Mouse (Mus musculus) CH12.LX (cell line): ENCODE data around the gene 2310033P09Rik. TPM values are rescaled to one million over a fixed set of nuclear protein-coding genes. Genes with fewer than 3 reads are reported as not detected.

ENCODE experiments used
- DNase-seq: peaks from one replicate; pipeline ENCODE4 v3.0.0-alpha.2; 2013; ENCODE audit errors: extremely low read depth
- H3K27ac ChIP-seq: 2 replicates; pipeline ENCODE4 v1.5.1; 2012; ENCODE audit warnings: low read depth, mild to moderate bottlenecking, control low read depth, moderate library complexity; ENCODE audit not compliant: insufficient read depth
- H3K27me3 ChIP-seq: replicated peaks from 2 replicates; pipeline ENCODE3; 2012; ENCODE audit warnings: inconsistent platforms
- H3K36me3 ChIP-seq, 2 experiments: replicated peaks in 1 of 2; 2 replicates each; pipeline versions ENCODE3 to v1.6.1; 2012; ENCODE audit warnings: inconsistent platforms in 1 of 2, low read length in 1 of 2, mild to moderate bottlenecking in 1 of 2, mixed read lengths in 1 of 2, moderate library complexity in 1 of 2; ENCODE audit not compliant: control insufficient read depth in 1 of 2, insufficient read depth in 1 of 2
- H3K4me1 ChIP-seq, 2 experiments: 2 replicates each; pipeline ENCODE4 v1.6.1; 2012; ENCODE audit warnings: inconsistent platforms in 1 of 2, moderate library complexity in 1 of 2; ENCODE audit not compliant: insufficient read depth in 2 of 2, control insufficient read depth in 1 of 2
- H3K4me2 ChIP-seq: 2 replicates; pipeline ENCODE4 v1.6.1; 2012; ENCODE audit warnings: low read depth, mild to moderate bottlenecking, control low read depth; ENCODE audit not compliant: poor library complexity, insufficient read depth, severe bottlenecking
- H3K4me3 ChIP-seq, 3 experiments: fragments of 150-350 bp in 1 of 3; sonication (generic) in 1 of 3; replicated peaks in 1 of 3; 2 replicates each; pipeline versions ENCODE3 to v1.5.1; 2011 to 2012; ENCODE audit warnings: low read depth in 2 of 3, low read length in 2 of 3, mild to moderate bottlenecking in 2 of 3, moderate library complexity in 2 of 3, control low read depth in 1 of 3, improper control_type of control experiment in 1 of 3, inconsistent platforms in 1 of 3, mixed read lengths in 1 of 3; ENCODE audit not compliant: poor library complexity in 1 of 3
- H3K79me2 ChIP-seq: replicated peaks from 2 replicates; pipeline ENCODE4 v1.6.1; 2012; ENCODE audit warnings: mild to moderate bottlenecking, moderate library complexity; ENCODE audit not compliant: control insufficient read depth, poor library complexity, insufficient read depth, severe bottlenecking; ENCODE audit errors: extremely low read depth
- H3K9ac ChIP-seq: 2 replicates; pipeline ENCODE4 v1.6.1; 2012; ENCODE audit warnings: low read depth, mild to moderate bottlenecking, control low read depth, moderate library complexity; ENCODE audit not compliant: insufficient read depth
- H3K9me3 ChIP-seq: replicated peaks from 2 replicates; pipeline ENCODE3; 2012; ENCODE audit warnings: low read length, inconsistent platforms, mixed read lengths
- CHD1 ChIP-seq: IDR thresholded peaks from 2 replicates; pipeline ENCODE4 v1.6.1; 2012; ENCODE audit warnings: low read depth, low read length, improper control_type of control experiment, inconsistent platforms
- CHD2 ChIP-seq: IDR thresholded peaks from 2 replicates; pipeline ENCODE4 v1.6.1; 2011; ENCODE audit warnings: low read length, improper control_type of control experiment
- CTCF ChIP-seq, 2 experiments: IDR thresholded peaks in 1 of 2; conservative IDR thresholded peaks in 1 of 2; 2 replicates each; pipeline ENCODE4 v1.5.1; 2011 to 2012; ENCODE audit warnings: low read depth in 2 of 2, low read length in 2 of 2, improper control_type of control experiment in 1 of 2, inconsistent platforms in 1 of 2, mild to moderate bottlenecking in 1 of 2, moderate library complexity in 1 of 2
- E2F4 ChIP-seq: IDR thresholded peaks from 2 replicates; pipeline ENCODE4 v1.6.1; 2011; ENCODE audit warnings: low read depth, low read length, improper control_type of control experiment; ENCODE audit not compliant: insufficient replicate concordance
- ELF1 ChIP-seq: IDR thresholded peaks from 2 replicates; pipeline ENCODE4 v1.6.1; 2014; ENCODE audit warnings: low read depth, mild to moderate bottlenecking, inconsistent platforms, low read length, improper control_type of control experiment
- EP300 ChIP-seq: IDR thresholded peaks from 2 replicates; pipeline ENCODE4 v1.6.1; 2011; ENCODE audit warnings: low read length, improper control_type of control experiment
- ETS1 ChIP-seq: conservative IDR thresholded peaks from 2 replicates; pipeline ENCODE4 v1.6.1; 2012; ENCODE audit warnings: low read depth, mild to moderate bottlenecking, inconsistent platforms, low read length, improper control_type of control experiment, moderate library complexity
- GABPA ChIP-seq: IDR thresholded peaks from 2 replicates; pipeline ENCODE4 v1.6.1; 2012; ENCODE audit warnings: low read depth, low read length, improper control_type of control experiment, inconsistent platforms; ENCODE audit not compliant: insufficient replicate concordance
- HCFC1 ChIP-seq: IDR thresholded peaks from 2 replicates; pipeline ENCODE4 v1.6.1; 2012; ENCODE audit warnings: low read depth, mild to moderate bottlenecking, inconsistent platforms, low read length, improper control_type of control experiment
- IRF4 ChIP-seq: IDR thresholded peaks from 2 replicates; pipeline ENCODE4 v1.6.1; 2014; ENCODE audit warnings: low read depth, mild to moderate bottlenecking, inconsistent platforms, low read length, improper control_type of control experiment
- JUN ChIP-seq: IDR thresholded peaks from 2 replicates; pipeline ENCODE4 v1.6.1; 2011; ENCODE audit warnings: low read depth, mild to moderate bottlenecking, low read length, improper control_type of control experiment, moderate library complexity; ENCODE audit not compliant: insufficient read depth
- JUND ChIP-seq: conservative IDR thresholded peaks from 2 replicates; pipeline ENCODE4 v1.6.1; 2011; ENCODE audit warnings: low read depth, low read length, improper control_type of control experiment
- KAT2A ChIP-seq: IDR thresholded peaks from 2 replicates; pipeline ENCODE4 v1.6.1; 2012; ENCODE audit warnings: low read length, improper control_type of control experiment, inconsistent platforms; ENCODE audit not compliant: insufficient replicate concordance
- MAFK ChIP-seq: IDR thresholded peaks from 2 replicates; pipeline ENCODE4 v1.6.1; 2011; ENCODE audit warnings: low read length, improper control_type of control experiment; ENCODE audit not compliant: insufficient replicate concordance
- MAX ChIP-seq: IDR thresholded peaks from 2 replicates; pipeline ENCODE4 v1.6.1; 2011; ENCODE audit warnings: low read length, improper control_type of control experiment
- MAZ ChIP-seq: IDR thresholded peaks from 2 replicates; pipeline ENCODE4 v1.6.1; 2012; ENCODE audit warnings: low read depth, mild to moderate bottlenecking, inconsistent platforms, low read length, improper control_type of control experiment, moderate library complexity
- MEF2A ChIP-seq: IDR thresholded peaks from 2 replicates; pipeline ENCODE4 v1.6.1; 2014; ENCODE audit warnings: low read depth, mild to moderate bottlenecking, inconsistent platforms, low read length, improper control_type of control experiment, borderline replicate concordance
- MXI1 ChIP-seq: IDR thresholded peaks from 2 replicates; pipeline ENCODE4 v1.6.1; 2011; ENCODE audit warnings: mild to moderate bottlenecking, low read depth, low read length, improper control_type of control experiment
- MYC ChIP-seq: IDR thresholded peaks from 2 replicates; pipeline ENCODE4 v1.6.1; 2011; ENCODE audit warnings: low read depth, mild to moderate bottlenecking, improper control_type of control experiment, low read length
- NELFE ChIP-seq: IDR thresholded peaks from 2 replicates; pipeline ENCODE4 v1.6.1; 2011; ENCODE audit warnings: low read depth, low read length, improper control_type of control experiment
- NRF1 ChIP-seq: IDR thresholded peaks from 2 replicates; pipeline ENCODE4 v1.6.1; 2014; ENCODE audit warnings: low read depth, mild to moderate bottlenecking, inconsistent platforms, low read length, improper control_type of control experiment, moderate library complexity
- PAX5 ChIP-seq: IDR thresholded peaks from 2 replicates; pipeline ENCODE4 v1.6.1; 2012; ENCODE audit warnings: low read length, inconsistent platforms, mixed read lengths
- POLR2A ChIP-seq: IDR thresholded peaks from 2 replicates; pipeline ENCODE4 v1.6.1; 2011; ENCODE audit warnings: low read depth, mild to moderate bottlenecking, improper control_type of control experiment, low read length
- POLR2AphosphoS2 ChIP-seq: IDR thresholded peaks from 2 replicates; pipeline ENCODE4 v1.6.1; 2011; ENCODE audit warnings: low read depth, low read length, improper control_type of control experiment
- RAD21 ChIP-seq: IDR thresholded peaks from 2 replicates; pipeline ENCODE4 v1.6.1; 2011; ENCODE audit warnings: low read depth, mild to moderate bottlenecking, low read length, improper control_type of control experiment, moderate library complexity
- RCOR1 ChIP-seq: conservative IDR thresholded peaks from 2 replicates; pipeline ENCODE4 v1.6.1; 2012; ENCODE audit warnings: low read depth, mild to moderate bottlenecking, inconsistent platforms, low read length, improper control_type of control experiment
- SIN3A ChIP-seq: IDR thresholded peaks from 2 replicates; pipeline ENCODE4 v1.6.1; 2012; ENCODE audit warnings: low read length, improper control_type of control experiment, inconsistent platforms
- SMC3 ChIP-seq: IDR thresholded peaks from 2 replicates; pipeline ENCODE4 v1.6.1; 2011; ENCODE audit warnings: low read depth, low read length, improper control_type of control experiment
- TBP ChIP-seq: conservative IDR thresholded peaks from 2 replicates; pipeline ENCODE4 v1.6.1; 2011; ENCODE audit warnings: low read depth, low read length, improper control_type of control experiment
- TCF12 ChIP-seq: IDR thresholded peaks from 2 replicates; pipeline ENCODE4 v1.6.1; 2014; ENCODE audit warnings: low read depth, mild to moderate bottlenecking, inconsistent platforms, low read length, improper control_type of control experiment
- USF1 ChIP-seq: IDR thresholded peaks from 2 replicates; pipeline ENCODE4 v1.6.1; 2014; ENCODE audit warnings: low read depth, mild to moderate bottlenecking, inconsistent platforms, low read length, improper control_type of control experiment
- USF2 ChIP-seq: conservative IDR thresholded peaks from 2 replicates; pipeline ENCODE4 v1.6.1; 2011; ENCODE audit warnings: low read depth, low read length, improper control_type of control experiment
- ZKSCAN1 ChIP-seq: IDR thresholded peaks from 2 replicates; pipeline ENCODE4 v1.6.1; 2012; ENCODE audit warnings: low read depth, inconsistent platforms, low read length, improper control_type of control experiment, borderline replicate concordance
- ZMIZ1 ChIP-seq: IDR thresholded peaks from 2 replicates; pipeline ENCODE4 v1.6.1; 2012; ENCODE audit warnings: low read depth, mild to moderate bottlenecking, inconsistent platforms, low read length, improper control_type of control experiment
- ZNF384 ChIP-seq: IDR thresholded peaks from 2 replicates; pipeline ENCODE4 v1.6.1; 2012; ENCODE audit warnings: low read depth, low read length, improper control_type of control experiment, inconsistent platforms
- dilution Hi-C: fragments of 300-500 bp; cut with MboI; formaldehyde crosslinking; loops from 2 replicates; pipeline ENCODE4 v1.14.3; 2020; ENCODE audit warnings: low sequenced_read_pairs; ENCODE audit not compliant: extremely low pct_unique_long_range_greater_than_20kb, extremely low pct_ligation_motif_present
- in situ Hi-C: fragments of 300-500 bp; cut with MboI; formaldehyde crosslinking; loops from 3 replicates; pipeline ENCODE4 v1.14.3; 2019; ENCODE audit warnings: low sequenced_read_pairs, low pct_ligation_motif_present, low pct_unique_long_range_greater_than_20kb, mixed read lengths
- polyA plus RNA-seq: library from polyadenylated mRNA; unstranded; fragments of >175 nt; gene quantifications from 2 replicates; pipeline ENCODE4 v1.2.1, GENCODE M21; 2012; ENCODE audit warnings: low read depth; ENCODE audit not compliant: insufficient read length
- total RNA-seq, 2 experiments: library from RNA; depleted of rRNA; stranded (reverse); fragments of 300-350 nt in 1 of 2; fragments of >200 nt in 1 of 2; gene quantifications; 2 replicates each; pipeline ENCODE4 v1.2.3; 2012 to 2014

2310033P09Rik gene
- total RNA-seq (2012; rRNA removed) (15.3 and 18.2 TPM in 2 replicates), total RNA-seq (2014; rRNA removed) (7.9 and 8.6 TPM in 2 replicates), polyA plus RNA-seq (44.1 and 50.2 TPM in 2 replicates)

GRCm38 (mm10) chr11:59208153-59208831 is at the start of gene 2310033P09Rik:
Gene 2310033P09Rik, plus strand, starts transcription at chr11:59208321.
- Histone ChIP-seq H3K9me3 (no peaks in the 10 kb centered on the region), H3K36me3 (peaks cover 61 to 76% of the 10 kb centered on the region in 2 experiments), H3K9ac (peak within 1 kb of the TSS; percentile 79), H3K79me2 (peaks cover 11% of the 10 kb centered on the region), H3K4me3 (peak within 1 kb of the TSS; percentile 74 to 83 (median 81)), H3K27me3 (no peaks in the 10 kb centered on the region), H3K27ac (peak within 1 kb of the TSS; percentile 80), H3K4me1 (peaks cover 5 to 46% of the 10 kb centered on the region in 2 experiments; a peak in 3 of 4 replicates), H3K4me2 (peak within 1 kb of the TSS; percentile 91)
- in situ Hi-C loops, result no loop called here
- dilution Hi-C loops, result no loop called here
- peak; percentile 76; the same call in 1 of the 2 replicates for TF ChIP-seq RCOR1
- TF ChIP-seq MYC, result peak; percentile 82
- peak; percentile 87 for TF ChIP-seq HCFC1
- TF ChIP-seq TCF12, result peak; percentile 84
- no peak; the same call in 1 of the 2 replicates for TF ChIP-seq USF2
- 0 out of 2 replicates have a peak, but pooled peaks have one; percentile 56 for TF ChIP-seq SIN3A
- TF ChIP-seq NELFE, result peak; percentile 95
- TF ChIP-seq CTCF (conservative IDR thresholded peaks at IDR 0.05 in 1 of 2, IDR thresholded peaks at IDR 0.05 in 1 of 2; ENCODE audit: low read depth in 2 of 2, low read length in 2 of 2), result no peak
- no peak for TF ChIP-seq SMC3
- peak; percentile 54 for TF ChIP-seq TBP
- peak; percentile 91 for TF ChIP-seq POLR2AphosphoS2
- no peak for TF ChIP-seq MAFK
- peak; percentile 96 for TF ChIP-seq MAX
- no peak for TF ChIP-seq GABPA
- peak; percentile 90; the same call in 1 of the 2 replicates for TF ChIP-seq E2F4
- peak; percentile 33 for TF ChIP-seq CHD2
- peak; percentile 56; the same call in 1 of the 2 replicates for TF ChIP-seq JUN
- no peak for TF ChIP-seq RAD21
- no peak for TF ChIP-seq ZNF384
- no peak for TF ChIP-seq PAX5
- TF ChIP-seq USF1, result no peak
- no peak; the same call in 1 of the 2 replicates for TF ChIP-seq CHD1
- TF ChIP-seq MEF2A, result peak; percentile 49
- peak; percentile 83 for TF ChIP-seq MXI1
- TF ChIP-seq ZKSCAN1, result 0 out of 2 replicates have a peak, but pooled peaks have one; percentile 3
- no peak; the same call in 1 of the 2 replicates for TF ChIP-seq MAZ
- peak; percentile 74; the same call in 1 of the 2 replicates for TF ChIP-seq KAT2A
- TF ChIP-seq IRF4, result peak; percentile 17; the same call in 1 of the 2 replicates
- TF ChIP-seq EP300, result no peak
- TF ChIP-seq POLR2A, result peak; percentile 96
- TF ChIP-seq ZMIZ1, result peak; percentile 83; the same call in 1 of the 2 replicates
- peak; percentile 66; the same call in 1 of the 2 replicates for TF ChIP-seq JUND
- TF ChIP-seq NRF1, result peak; percentile 96
- TF ChIP-seq ELF1, result peak; percentile 88
- TF ChIP-seq ETS1, result no peak
- peak; percentile 98 for DNase-seq
